Mouse (Mus musculus): ENCODE data around the gene Hcfc1r1. TPM values are rescaled to one million over a fixed set of nuclear protein-coding genes. Genes with fewer than 3 reads are reported as not detected.

Gene Hcfc1r1
- total and polyA plus RNA-seq, 3 experiments, result 172 to 575 (median 215) TPM

GRCm38 (mm10) chr17:23645894-23646293 lies 27.5 kb upstream of the Hcfc1r1 start:
- Histone ChIP-seq H3K4me1 (ENCODE audit: control insufficient read depth, insufficient read depth, low read length) (no peaks in the 10 kb centered on the region), H3K79me2 (replicated peaks; ENCODE audit: control insufficient read depth, insufficient read depth, low read length) (no peaks in the 10 kb centered on the region), H3K9ac (ENCODE audit: low read depth, low read length) (no peak overlapping the region), H3K36me3 (ENCODE audit: control insufficient read depth, insufficient read depth, low read length) (no peaks in the 10 kb centered on the region), H3K27me3 (ENCODE audit: control insufficient read depth, insufficient read depth, low read length) (peaks cover 5% of the 10 kb centered on the region), H3K4me3 (no peak overlapping the region), H3K27ac (no peak overlapping the region)
- no peak for DNase-seq
- TF ChIP-seq POLR2A (IDR thresholded peaks at IDR 0.05; ENCODE audit: insufficient read depth, low read depth, low read length) (no peak), CTCF (IDR thresholded peaks at IDR 0.05) (no peak), EP300 (IDR thresholded peaks at IDR 0.05; ENCODE audit: insufficient read depth, low read depth, low read length) (no peak)
- intact Hi-C loops (cut with DNase I), result no loop called here
- WGBS, result 42% methylated on average over 10 of the region's 10 CpGs

DNA sequence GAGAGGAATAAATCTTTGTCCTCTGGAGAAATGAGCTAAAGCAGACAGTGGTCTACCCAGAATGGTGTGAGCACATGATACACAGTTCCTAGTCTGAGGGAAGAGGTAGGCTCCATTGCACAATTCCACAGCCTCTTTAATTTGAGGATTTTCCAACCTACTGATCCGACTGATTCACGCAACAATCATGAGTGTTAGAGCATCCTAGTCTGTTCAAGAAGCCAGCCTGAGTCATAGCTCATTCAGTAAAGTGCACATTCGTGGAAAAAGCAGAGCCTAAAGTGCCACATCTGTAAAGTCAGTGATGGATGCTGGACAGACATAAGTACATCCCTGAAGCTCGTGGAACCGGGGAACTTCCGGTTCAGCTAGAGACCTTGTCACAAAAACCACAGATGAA lies 22.0 kb upstream of the Hcfc1r1 start:
- H3K9ac ChIP-seq (ENCODE audit: low read depth, low read length), result no peak overlapping the region
- 66% methylated on average over 6 of the region's 6 CpGs for WGBS

DNA sequence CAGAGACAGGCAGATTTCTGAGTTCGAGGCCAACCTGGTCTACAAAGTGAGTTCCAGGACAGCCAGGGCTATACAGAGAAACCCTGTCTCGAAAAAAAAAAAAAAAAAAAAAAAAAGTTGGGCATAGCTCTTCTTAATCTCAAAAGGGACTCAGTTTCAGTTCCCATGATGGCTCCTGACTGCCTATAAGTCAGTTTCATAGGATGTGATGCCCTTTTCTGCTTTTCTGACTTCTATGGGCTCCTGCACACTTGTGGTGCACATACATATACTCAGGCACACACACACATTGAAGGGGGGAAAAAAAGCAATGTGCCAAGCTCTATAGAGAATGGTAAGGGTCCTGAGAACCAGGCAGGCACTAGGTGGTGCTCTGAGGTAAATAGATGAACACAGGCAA lies 20.1 kb upstream of the Hcfc1r1 start:
- no peak for DNase-seq
- Histone ChIP-seq H3K79me2 (replicated peaks; ENCODE audit: control insufficient read depth, insufficient read depth, low read length) (no peaks in the 10 kb centered on the region), H3K4me1 (ENCODE audit: control insufficient read depth, insufficient read depth, low read length) (no peaks in the 10 kb centered on the region), H3K9ac (ENCODE audit: low read depth, low read length) (no peak overlapping the region), H3K4me3 (no peak overlapping the region), H3K27ac (no peak overlapping the region), H3K36me3 (ENCODE audit: control insufficient read depth, insufficient read depth, low read length) (no peaks in the 10 kb centered on the region), H3K27me3 (ENCODE audit: control insufficient read depth, insufficient read depth, low read length) (no peaks in the 10 kb centered on the region)
- intact Hi-C loops (cut with DNase I), result no loop called here
- TF ChIP-seq CTCF (IDR thresholded peaks at IDR 0.05) (peak; percentile 17; the same call in 1 of the 2 replicates), EP300 (IDR thresholded peaks at IDR 0.05; ENCODE audit: insufficient read depth, low read depth, low read length) (no peak), POLR2A (IDR thresholded peaks at IDR 0.05; ENCODE audit: insufficient read depth, low read depth, low read length) (no peak)
- 46% methylated on average over 2 of the region's 2 CpGs for WGBS

More for the DNA sequence above, 22.0 kb upstream of the Hcfc1r1 start:
- Histone ChIP-seq H3K4me3 (no peak overlapping the region), H3K4me1 (ENCODE audit: control insufficient read depth, insufficient read depth, low read length) (no peaks in the 10 kb centered on the region), H3K27me3 (ENCODE audit: control insufficient read depth, insufficient read depth, low read length) (no peaks in the 10 kb centered on the region), H3K27ac (no peak overlapping the region), H3K79me2 (replicated peaks; ENCODE audit: control insufficient read depth, insufficient read depth, low read length) (no peaks in the 10 kb centered on the region), H3K36me3 (ENCODE audit: control insufficient read depth, insufficient read depth, low read length) (no peaks in the 10 kb centered on the region)
- no peak for DNase-seq
- intact Hi-C loops (cut with DNase I), result no loop called here
- TF ChIP-seq POLR2A (IDR thresholded peaks at IDR 0.05; ENCODE audit: insufficient read depth, low read depth, low read length) (no peak), CTCF (IDR thresholded peaks at IDR 0.05) (no peak), EP300 (IDR thresholded peaks at IDR 0.05; ENCODE audit: insufficient read depth, low read depth, low read length) (no peak)

GRCm38 (mm10) chr17:23654001-23654400 lies 19.4 kb upstream of the Hcfc1r1 start:
- no peak overlapping the region for H3K4me3 ChIP-seq
- no peaks in the 10 kb centered on the region for H3K36me3 ChIP-seq (ENCODE audit: control insufficient read depth, insufficient read depth, low read length)
- no peaks in the 10 kb centered on the region for H3K79me2 ChIP-seq (replicated peaks; ENCODE audit: control insufficient read depth, insufficient read depth, low read length)
- WGBS, result 48% methylated on average over 6 of the region's 6 CpGs
- no peaks in the 10 kb centered on the region for H3K27me3 ChIP-seq (ENCODE audit: control insufficient read depth, insufficient read depth, low read length)
- no peak for DNase-seq
- no peak overlapping the region for H3K9ac ChIP-seq (ENCODE audit: low read depth, low read length)
- H3K4me1 ChIP-seq (ENCODE audit: control insufficient read depth, insufficient read depth, low read length), result no peaks in the 10 kb centered on the region
- H3K27ac ChIP-seq, result no peak overlapping the region
- no peak for TF ChIP-seq EP300 (IDR thresholded peaks at IDR 0.05; ENCODE audit: insufficient read depth, low read depth, low read length)
- no peak for TF ChIP-seq CTCF (IDR thresholded peaks at IDR 0.05)
- no peak for TF ChIP-seq POLR2A (IDR thresholded peaks at IDR 0.05; ENCODE audit: insufficient read depth, low read depth, low read length)
- intact Hi-C loops (cut with DNase I), result no loop called here

DNA sequence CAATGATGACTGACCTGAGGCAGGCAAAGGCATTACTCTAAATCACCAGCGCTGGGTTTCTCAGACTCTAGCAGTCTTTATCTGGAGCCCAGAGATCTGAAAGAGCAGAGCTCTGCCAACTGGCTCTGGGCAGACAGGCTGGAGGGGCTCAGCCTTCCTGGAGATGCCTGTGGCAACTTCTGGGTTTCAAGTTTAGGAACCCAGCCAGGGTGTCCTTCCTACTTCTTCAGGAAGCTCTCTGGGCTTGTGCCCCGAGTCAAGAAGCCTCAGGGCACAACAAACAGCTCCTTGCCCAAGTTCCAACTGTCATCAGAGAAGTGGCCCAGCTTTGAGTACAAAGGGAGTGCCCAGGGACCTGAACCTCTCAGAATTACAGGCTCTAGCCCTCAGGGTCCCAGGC lies 19.0 kb upstream of the Hcfc1r1 start:
- TF ChIP-seq CTCF (IDR thresholded peaks at IDR 0.05) (no peak), POLR2A (IDR thresholded peaks at IDR 0.05; ENCODE audit: insufficient read depth, low read depth, low read length) (no peak), EP300 (IDR thresholded peaks at IDR 0.05; ENCODE audit: insufficient read depth, low read depth, low read length) (no peak)
- H3K27ac ChIP-seq, result no peak overlapping the region
- H3K9ac ChIP-seq (ENCODE audit: low read depth, low read length), result no peak overlapping the region
- H3K4me1 ChIP-seq (ENCODE audit: control insufficient read depth, insufficient read depth, low read length), result no peaks in the 10 kb centered on the region
- DNase-seq, result no peak
- no peaks in the 10 kb centered on the region for H3K36me3 ChIP-seq (ENCODE audit: control insufficient read depth, insufficient read depth, low read length)
- H3K4me3 ChIP-seq, result no peak overlapping the region
- 40% methylated on average over 2 of the region's 2 CpGs for WGBS
- no peaks in the 10 kb centered on the region for H3K27me3 ChIP-seq (ENCODE audit: control insufficient read depth, insufficient read depth, low read length)
- intact Hi-C loops (cut with DNase I), result no loop called here
- no peaks in the 10 kb centered on the region for H3K79me2 ChIP-seq (replicated peaks; ENCODE audit: control insufficient read depth, insufficient read depth, low read length)

GRCm38 (mm10) chr17:23658450-23658849 lies 14.9 kb upstream of the Hcfc1r1 start:
- intact Hi-C loops (cut with DNase I), result no loop called here
- TF ChIP-seq POLR2A (IDR thresholded peaks at IDR 0.05; ENCODE audit: insufficient read depth, low read depth, low read length) (no peak), EP300 (IDR thresholded peaks at IDR 0.05; ENCODE audit: insufficient read depth, low read depth, low read length) (no peak), CTCF (IDR thresholded peaks at IDR 0.05) (no peak)
- Histone ChIP-seq H3K79me2 (replicated peaks; ENCODE audit: control insufficient read depth, insufficient read depth, low read length) (no peaks in the 10 kb centered on the region), H3K4me1 (ENCODE audit: control insufficient read depth, insufficient read depth, low read length) (no peaks in the 10 kb centered on the region), H3K27ac (no peak overlapping the region), H3K27me3 (ENCODE audit: control insufficient read depth, insufficient read depth, low read length) (peaks cover 2% of the 10 kb centered on the region; the same call in 1 of the 2 replicates), H3K4me3 (no peak overlapping the region), H3K9ac (ENCODE audit: low read depth, low read length) (no peak overlapping the region), H3K36me3 (ENCODE audit: control insufficient read depth, insufficient read depth, low read length) (no peaks in the 10 kb centered on the region)
- 90% methylated on average over 3 of the region's 3 CpGs for WGBS
- DNase-seq, result no peak

Measured in heart, adult 2 months (tissue).